Mouse (Mus musculus): ENCODE measurements around the gene H2-Eb1. TPM values are rescaled to one million over a fixed set of nuclear protein-coding genes. Genes with fewer than 3 reads are reported as not detected.

The H2-Eb1 gene
- polyA plus RNA-seq, 1 experiment from 2014 or later = 5.9 TPM

DNA sequence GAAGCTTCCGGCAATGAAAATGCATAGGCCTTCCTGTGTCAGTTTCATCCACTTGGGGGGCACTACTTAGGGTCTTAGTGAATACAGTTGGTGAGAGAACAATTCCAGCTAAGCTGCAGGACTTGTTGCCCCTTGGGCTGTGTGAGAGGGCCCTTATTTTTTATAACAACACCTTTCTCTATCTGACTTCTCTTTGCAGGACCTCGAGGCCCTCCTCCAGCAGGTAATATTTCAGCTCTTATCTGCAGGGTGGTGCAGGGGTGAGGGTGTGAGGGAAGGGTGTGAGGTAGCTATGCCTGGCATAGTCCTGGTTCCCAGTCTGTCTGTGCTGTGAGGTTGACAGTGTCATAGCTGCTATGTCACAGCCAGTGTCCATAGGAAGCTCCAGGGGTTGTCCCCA is 37.4 kb upstream of the H2-Eb1 start:
- ATAC-seq (ENCODE audit: insufficient read depth, low FRiP score) = no peak
- no peak overlapping the region for H3K9ac ChIP-seq (ENCODE audit: low read length)
- 76% methylated on average over 2 of the region's 2 CpGs for whole genome bisulfite sequencing
- peaks cover 15% of the 10 kb centered on the region for H3K27me3 ChIP-seq (ENCODE audit: control insufficient read depth, insufficient read depth, low read length)
- no peaks in the 10 kb centered on the region for H3K9me3 ChIP-seq (replicated peaks; ENCODE audit: control insufficient read depth, low read length)
- H3K27ac ChIP-seq (ENCODE audit: low read length) = no peak overlapping the region
- no peaks in the 10 kb centered on the region for H3K36me3 ChIP-seq (ENCODE audit: control insufficient read depth, insufficient read depth, low read length)
- no peaks in the 10 kb centered on the region for H3K4me1 ChIP-seq (ENCODE audit: control insufficient read depth, insufficient read depth, low read length)
- H3K4me3 ChIP-seq (replicated peaks; ENCODE audit: low read length) = no peak overlapping the region
- no peak overlapping the region for H3K4me2 ChIP-seq (ENCODE audit: low read depth, low read length)

DNA sequence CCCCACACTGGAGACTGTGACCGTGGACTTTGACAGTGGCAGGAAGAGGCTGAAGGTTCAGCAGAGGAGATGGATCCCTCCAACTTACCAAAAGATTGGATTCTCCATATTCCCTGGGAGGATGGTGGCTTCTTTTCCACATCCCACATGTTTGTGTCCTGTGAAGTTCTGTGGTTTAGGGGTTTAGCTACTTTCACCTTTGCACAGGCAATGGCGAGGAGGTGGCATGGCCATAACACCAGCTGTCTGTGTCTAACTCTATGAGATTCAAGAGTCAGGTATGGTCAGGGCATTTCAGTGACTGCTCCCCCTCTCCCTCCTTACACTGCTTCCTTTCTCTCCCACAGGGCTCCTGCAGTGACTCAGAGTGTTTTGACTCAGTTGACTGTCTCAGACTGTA is 36.9 kb upstream of the H2-Eb1 start:
- H3K4me3 ChIP-seq (replicated peaks; ENCODE audit: low read length) = no peak overlapping the region
- H3K36me3 ChIP-seq (ENCODE audit: control insufficient read depth, insufficient read depth, low read length) = no peaks in the 10 kb centered on the region
- ATAC-seq (ENCODE audit: insufficient read depth, low FRiP score) = no peak
- no peak overlapping the region for H3K27ac ChIP-seq (ENCODE audit: low read length)
- H3K9me3 ChIP-seq (replicated peaks; ENCODE audit: control insufficient read depth, low read length) = no peaks in the 10 kb centered on the region
- H3K4me1 ChIP-seq (ENCODE audit: control insufficient read depth, insufficient read depth, low read length) = no peaks in the 10 kb centered on the region
- whole genome bisulfite sequencing = 78% methylated on average over 2 of the region's 2 CpGs
- H3K9ac ChIP-seq (ENCODE audit: low read length) = no peak overlapping the region
- no peak overlapping the region for H3K4me2 ChIP-seq (ENCODE audit: low read depth, low read length)
- peaks cover 10% of the 10 kb centered on the region for H3K27me3 ChIP-seq (ENCODE audit: control insufficient read depth, insufficient read depth, low read length)

DNA sequence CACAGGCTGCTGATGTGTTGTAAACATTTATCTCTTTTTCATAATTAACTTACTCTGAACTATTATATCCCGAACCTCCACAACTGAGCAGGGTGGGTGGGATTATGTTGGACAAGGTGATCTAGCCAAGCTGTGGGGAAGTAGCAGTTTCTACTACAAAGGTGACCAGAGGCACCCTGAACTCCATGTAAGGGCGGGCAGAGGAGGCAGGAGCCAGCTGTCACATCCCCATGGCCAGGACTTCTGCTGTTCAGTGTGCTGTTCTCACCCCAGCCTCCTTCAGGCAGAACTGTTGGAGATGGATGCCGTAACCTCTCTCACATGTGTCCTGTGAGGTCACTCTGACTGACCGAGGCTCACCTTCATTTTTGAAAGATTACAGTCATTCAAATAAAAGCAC is 35.9 kb upstream of the H2-Eb1 start:
- Histone ChIP-seq H3K27me3 (ENCODE audit: control insufficient read depth, insufficient read depth, low read length) (no peaks in the 10 kb centered on the region; the same call in 1 of the 2 replicates), H3K36me3 (ENCODE audit: control insufficient read depth, insufficient read depth, low read length) (no peaks in the 10 kb centered on the region), H3K4me3 (replicated peaks; ENCODE audit: low read length) (no peak overlapping the region), H3K27ac (ENCODE audit: low read length) (no peak overlapping the region), H3K4me2 (ENCODE audit: low read depth, low read length) (no peak overlapping the region), H3K9me3 (replicated peaks; ENCODE audit: control insufficient read depth, low read length) (no peaks in the 10 kb centered on the region), H3K4me1 (ENCODE audit: control insufficient read depth, insufficient read depth, low read length) (no peaks in the 10 kb centered on the region), H3K9ac (ENCODE audit: low read length) (no peak overlapping the region)
- WGBS = 63% methylated on average over 4 of the region's 4 CpGs
- ATAC-seq (ENCODE audit: insufficient read depth, low FRiP score) = no peak

DNA sequence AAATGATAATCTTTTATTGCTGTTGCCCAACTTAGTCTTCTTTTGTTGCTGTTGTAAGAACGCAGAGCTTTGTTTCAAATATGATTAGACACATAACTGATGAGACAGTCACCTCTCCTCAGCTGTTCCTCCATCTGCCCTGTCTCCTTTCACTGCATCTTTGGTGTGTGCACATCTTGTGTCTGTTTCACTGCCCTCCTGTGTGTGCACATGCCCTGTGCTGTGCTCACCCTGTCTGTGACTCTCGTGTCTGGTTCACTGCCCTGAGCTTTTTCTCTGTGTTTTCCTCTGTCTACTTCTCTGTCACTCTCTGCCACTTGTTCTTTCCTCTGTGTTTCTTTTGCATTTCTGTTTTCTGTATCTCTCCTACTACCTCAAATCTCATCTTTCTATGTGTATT is 35.4 kb upstream of the H2-Eb1 start:
- ATAC-seq (ENCODE audit: insufficient read depth, low FRiP score) = no peak
- Histone ChIP-seq H3K27me3 (ENCODE audit: control insufficient read depth, insufficient read depth, low read length) (no peaks in the 10 kb centered on the region; the same call in 1 of the 2 replicates), H3K4me3 (replicated peaks; ENCODE audit: low read length) (no peak overlapping the region), H3K4me2 (ENCODE audit: low read depth, low read length) (no peak overlapping the region), H3K36me3 (ENCODE audit: control insufficient read depth, insufficient read depth, low read length) (no peaks in the 10 kb centered on the region), H3K9ac (ENCODE audit: low read length) (no peak overlapping the region), H3K27ac (ENCODE audit: low read length) (no peak overlapping the region), H3K4me1 (ENCODE audit: control insufficient read depth, insufficient read depth, low read length) (no peaks in the 10 kb centered on the region), H3K9me3 (replicated peaks; ENCODE audit: control insufficient read depth, low read length) (no peaks in the 10 kb centered on the region)
- 82% methylated on average over 2 of the region's 2 CpGs for WGBS

DNA sequence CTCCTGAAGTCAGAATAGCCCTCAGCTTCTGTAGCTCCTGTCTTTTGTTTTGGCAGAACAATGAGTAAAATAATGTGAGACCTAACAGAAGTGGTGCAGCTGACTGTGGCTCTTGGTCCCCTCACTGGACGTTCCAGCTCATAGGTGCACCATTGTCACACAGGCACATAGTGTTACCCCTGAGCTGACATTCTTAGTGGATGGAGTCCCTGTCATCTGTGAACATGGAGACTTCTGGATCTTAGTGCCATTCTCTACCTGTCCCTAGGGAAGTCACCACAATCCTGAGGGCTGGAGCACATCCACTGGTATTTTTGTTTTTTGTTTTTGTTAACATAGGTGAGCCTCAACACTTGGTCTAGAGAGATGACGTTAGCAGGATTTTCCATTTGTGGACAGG is 34.7 kb upstream of the H2-Eb1 start:
- no peak for ATAC-seq (ENCODE audit: insufficient read depth, low FRiP score)
- H3K9ac ChIP-seq (ENCODE audit: low read length) = no peak overlapping the region
- WGBS = 51% methylated on average over 2 of the region's 2 CpGs
- no peak overlapping the region for H3K27ac ChIP-seq (ENCODE audit: low read length)
- no peak overlapping the region for H3K4me2 ChIP-seq (ENCODE audit: low read depth, low read length)
- H3K4me1 ChIP-seq (ENCODE audit: control insufficient read depth, insufficient read depth, low read length) = no peaks in the 10 kb centered on the region
- no peaks in the 10 kb centered on the region for H3K36me3 ChIP-seq (ENCODE audit: control insufficient read depth, insufficient read depth, low read length)
- H3K4me3 ChIP-seq (replicated peaks; ENCODE audit: low read length) = no peak overlapping the region
- no peaks in the 10 kb centered on the region for H3K27me3 ChIP-seq (ENCODE audit: control insufficient read depth, insufficient read depth, low read length)
- H3K9me3 ChIP-seq (replicated peaks; ENCODE audit: control insufficient read depth, low read length) = no peaks in the 10 kb centered on the region

DNA sequence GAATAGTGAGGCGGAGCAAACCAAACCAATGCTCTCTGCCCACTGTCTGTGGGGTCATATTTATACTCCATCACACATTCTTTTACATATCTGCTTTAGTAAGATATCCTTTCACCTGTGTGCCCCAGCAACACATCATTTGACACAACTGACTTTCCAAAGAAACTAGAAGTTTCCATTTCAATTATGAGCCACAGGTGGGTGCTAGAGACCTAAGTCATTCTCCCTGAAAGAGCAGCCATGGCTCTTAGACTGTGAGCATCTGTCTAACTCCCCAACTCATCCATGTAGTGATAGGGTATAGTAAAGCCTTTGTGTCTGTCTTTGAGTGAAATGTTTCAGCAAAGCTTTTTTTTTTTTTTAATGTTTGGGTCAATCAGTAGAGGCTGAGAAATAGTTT is 33.6 kb upstream of the H2-Eb1 start:
- ATAC-seq (ENCODE audit: insufficient read depth, low FRiP score) = no peak
- Histone ChIP-seq H3K27ac (ENCODE audit: low read length) (no peak overlapping the region), H3K36me3 (ENCODE audit: control insufficient read depth, insufficient read depth, low read length) (no peaks in the 10 kb centered on the region), H3K4me1 (ENCODE audit: control insufficient read depth, insufficient read depth, low read length) (no peaks in the 10 kb centered on the region), H3K9ac (ENCODE audit: low read length) (no peak overlapping the region), H3K27me3 (ENCODE audit: control insufficient read depth, insufficient read depth, low read length) (no peaks in the 10 kb centered on the region), H3K9me3 (replicated peaks; ENCODE audit: control insufficient read depth, low read length) (no peaks in the 10 kb centered on the region), H3K4me2 (ENCODE audit: low read depth, low read length) (no peak overlapping the region), H3K4me3 (replicated peaks; ENCODE audit: low read length) (no peak overlapping the region)
- 88% methylated on average over 1 of the region's 1 CpGs for WGBS

DNA sequence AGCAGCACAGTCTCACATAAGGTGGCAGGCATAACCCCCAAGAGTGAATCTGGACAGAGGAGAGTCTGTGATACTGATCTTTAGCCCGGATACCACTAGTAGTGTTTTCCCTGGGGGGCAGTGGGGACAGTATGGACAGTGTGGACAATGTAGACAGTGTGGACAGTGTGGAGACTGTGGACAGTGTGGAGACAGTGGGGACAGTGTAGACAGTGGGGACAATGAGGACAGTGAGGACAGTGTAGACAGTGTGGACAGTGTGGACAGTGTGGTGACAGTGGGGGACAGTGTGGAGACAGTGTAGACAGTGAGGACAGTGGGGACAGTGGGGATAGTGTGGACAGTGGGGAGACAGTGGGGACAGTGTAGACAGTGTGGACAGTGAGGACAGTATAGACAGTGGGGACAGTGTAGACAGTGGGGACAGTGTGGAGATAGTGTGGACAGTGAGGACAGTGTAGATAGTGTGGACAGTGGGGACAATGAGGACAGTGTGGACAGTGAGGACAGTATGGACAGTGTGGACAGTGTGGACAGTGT is 25.1 kb upstream of the H2-Eb1 start:
- 70% methylated on average over 1 of the region's 1 CpGs for WGBS
- ATAC-seq (ENCODE audit: insufficient read depth, low FRiP score) = no peak
- H3K4me2 ChIP-seq (ENCODE audit: low read depth, low read length) = no peak overlapping the region
- H3K4me3 ChIP-seq (replicated peaks; ENCODE audit: low read length) = no peak overlapping the region
- no peaks in the 10 kb centered on the region for H3K36me3 ChIP-seq (ENCODE audit: control insufficient read depth, insufficient read depth, low read length)
- H3K4me1 ChIP-seq (ENCODE audit: control insufficient read depth, insufficient read depth, low read length) = no peaks in the 10 kb centered on the region
- no peaks in the 10 kb centered on the region for H3K27me3 ChIP-seq (ENCODE audit: control insufficient read depth, insufficient read depth, low read length)
- no peak overlapping the region for H3K27ac ChIP-seq (ENCODE audit: low read length)
- no peaks in the 10 kb centered on the region for H3K9me3 ChIP-seq (replicated peaks; ENCODE audit: control insufficient read depth, low read length)
- H3K9ac ChIP-seq (ENCODE audit: low read length) = no peak overlapping the region

DNA sequence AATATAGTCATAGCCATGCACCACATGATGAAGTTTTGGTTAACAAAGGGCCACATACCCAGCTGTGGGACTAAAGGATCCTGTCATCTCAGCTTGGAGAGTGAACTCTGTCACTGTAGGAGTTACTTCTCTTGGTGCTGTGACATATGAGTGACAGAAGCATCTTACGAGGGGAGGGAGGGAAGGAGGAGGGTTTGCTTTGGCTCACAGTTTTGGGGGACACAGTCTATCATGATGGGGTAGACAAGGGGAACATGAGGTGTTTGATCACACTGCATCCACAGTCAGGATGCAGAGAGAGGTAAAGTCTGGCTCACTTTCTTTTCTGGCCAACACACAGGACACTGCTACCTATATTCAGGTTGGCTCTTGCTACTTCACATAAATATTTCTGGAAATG is 23.8 kb upstream of the H2-Eb1 start:
- H3K4me3 ChIP-seq (replicated peaks; ENCODE audit: low read length) = no peak overlapping the region

DNA sequence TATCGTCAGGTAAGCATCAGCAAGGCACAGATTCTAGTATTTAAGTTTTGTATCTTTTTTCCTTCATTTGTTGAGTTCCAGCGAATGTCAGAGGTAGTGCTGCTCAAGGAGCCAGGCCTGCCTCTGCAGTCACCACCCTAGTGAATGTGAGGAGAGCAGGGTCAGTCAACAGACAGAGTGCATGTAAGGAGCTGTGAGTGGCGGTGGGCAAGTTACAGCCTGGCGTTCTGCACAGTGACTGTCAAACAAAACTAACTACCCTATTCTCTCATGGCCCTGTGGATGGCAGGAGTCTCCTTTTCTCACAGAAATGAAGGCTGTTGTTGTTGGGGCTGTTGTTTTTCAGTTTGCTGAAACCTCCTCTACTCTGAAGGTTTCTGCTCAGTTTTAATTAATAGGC is 20.3 kb upstream of the H2-Eb1 start:
- H3K4me3 ChIP-seq (replicated peaks; ENCODE audit: low read length) = no peak overlapping the region
- no peak for ATAC-seq (ENCODE audit: insufficient read depth, low FRiP score)
- no peak overlapping the region for H3K27ac ChIP-seq (ENCODE audit: low read length)
- H3K9ac ChIP-seq (ENCODE audit: low read length) = no peak overlapping the region
- WGBS = 62% methylated on average over 4 of the region's 4 CpGs
- no peaks in the 10 kb centered on the region for H3K9me3 ChIP-seq (replicated peaks; ENCODE audit: control insufficient read depth, low read length)
- no peaks in the 10 kb centered on the region for H3K4me1 ChIP-seq (ENCODE audit: control insufficient read depth, insufficient read depth, low read length)
- no peak overlapping the region for H3K4me2 ChIP-seq (ENCODE audit: low read depth, low read length)
- no peaks in the 10 kb centered on the region for H3K36me3 ChIP-seq (ENCODE audit: control insufficient read depth, insufficient read depth, low read length)
- no peaks in the 10 kb centered on the region for H3K27me3 ChIP-seq (ENCODE audit: control insufficient read depth, insufficient read depth, low read length)

More for the DNA sequence above, 23.8 kb upstream of the H2-Eb1 start:
- no peaks in the 10 kb centered on the region for H3K9me3 ChIP-seq (replicated peaks; ENCODE audit: control insufficient read depth, low read length)
- no peaks in the 10 kb centered on the region for H3K27me3 ChIP-seq (ENCODE audit: control insufficient read depth, insufficient read depth, low read length)
- no peaks in the 10 kb centered on the region for H3K4me1 ChIP-seq (ENCODE audit: control insufficient read depth, insufficient read depth, low read length)
- H3K4me2 ChIP-seq (ENCODE audit: low read depth, low read length) = no peak overlapping the region
- no peak overlapping the region for H3K27ac ChIP-seq (ENCODE audit: low read length)
- whole genome bisulfite sequencing = 67% methylated on average over 1 of the region's 1 CpGs
- no peaks in the 10 kb centered on the region for H3K36me3 ChIP-seq (ENCODE audit: control insufficient read depth, insufficient read depth, low read length)
- H3K9ac ChIP-seq (ENCODE audit: low read length) = no peak overlapping the region
- ATAC-seq (ENCODE audit: insufficient read depth, low FRiP score) = no peak

DNA sequence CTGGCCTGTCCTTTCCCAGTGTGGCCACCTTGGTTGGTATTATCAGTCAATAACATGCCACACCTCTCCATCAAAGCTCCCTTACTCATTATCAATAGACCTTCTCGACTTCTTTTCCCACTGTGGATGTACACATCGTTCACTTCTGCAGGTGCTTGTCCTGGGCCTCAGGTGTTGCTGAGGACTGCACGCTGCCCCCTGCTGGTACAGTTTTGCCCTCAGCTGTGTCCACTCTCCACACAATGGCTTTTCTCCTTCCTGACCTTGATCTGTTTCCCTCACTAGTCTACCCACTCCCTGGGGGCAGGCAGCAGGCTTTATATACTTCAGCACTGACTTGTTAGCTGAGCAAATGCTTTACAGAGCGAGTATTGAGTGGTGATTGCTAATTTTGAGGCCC is 19.8 kb upstream of the H2-Eb1 start:
- Histone ChIP-seq H3K4me2 (ENCODE audit: low read depth, low read length) (no peak overlapping the region), H3K36me3 (ENCODE audit: control insufficient read depth, insufficient read depth, low read length) (no peaks in the 10 kb centered on the region), H3K9me3 (replicated peaks; ENCODE audit: control insufficient read depth, low read length) (no peaks in the 10 kb centered on the region), H3K4me3 (replicated peaks; ENCODE audit: low read length) (no peak overlapping the region), H3K9ac (ENCODE audit: low read length) (no peak overlapping the region), H3K4me1 (ENCODE audit: control insufficient read depth, insufficient read depth, low read length) (no peaks in the 10 kb centered on the region), H3K27ac (ENCODE audit: low read length) (no peak overlapping the region), H3K27me3 (ENCODE audit: control insufficient read depth, insufficient read depth, low read length) (no peaks in the 10 kb centered on the region)
- no peak for ATAC-seq (ENCODE audit: insufficient read depth, low FRiP score)
- 33% methylated on average over 4 of the region's 4 CpGs for WGBS

Data from stomach, embryonic 16.5 days (tissue).